Mouse (Mus musculus): ENCODE data around the gene Phyhd1.

DNA sequence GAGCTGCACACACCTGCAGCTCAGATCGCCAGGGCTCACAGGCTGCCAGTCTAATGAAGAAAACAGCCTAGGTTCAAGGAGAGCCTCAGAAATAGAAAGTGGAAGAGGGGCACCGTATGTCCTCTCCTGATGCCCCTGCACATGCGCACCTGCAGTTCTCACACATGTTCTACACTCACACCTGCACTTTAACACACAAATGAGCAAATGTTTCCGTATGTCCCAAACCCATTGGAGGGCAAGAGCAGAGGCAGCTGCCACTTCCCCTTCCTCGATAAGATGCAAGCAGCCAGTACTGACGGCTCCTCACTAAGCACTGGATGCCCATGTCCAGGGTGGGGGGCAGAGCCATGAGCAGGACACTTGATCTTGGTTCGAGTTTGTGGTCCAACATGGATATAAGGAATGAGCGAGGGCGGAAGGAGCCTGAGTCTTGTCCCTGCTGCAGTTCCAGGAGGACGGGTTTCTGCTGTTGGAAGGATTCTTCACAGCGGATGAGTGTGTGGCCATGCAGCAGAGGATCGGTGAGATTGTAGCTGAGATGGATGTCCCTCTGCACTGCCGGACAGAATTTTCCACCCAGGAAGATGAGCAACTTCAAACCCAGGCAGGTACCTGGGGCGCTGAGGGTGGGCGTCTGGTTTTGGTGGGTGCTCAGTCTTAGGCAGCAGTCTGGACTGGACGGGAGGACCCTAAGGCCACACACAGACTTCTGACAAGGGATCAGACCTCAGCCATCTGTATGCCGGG is 3.4 kb downstream of the Phyhd1 start:
- TF ChIP-seq POLR2A (IDR thresholded peaks at IDR 0.05; ENCODE audit: low read depth, low read length) = no peak
- no peak for TF ChIP-seq CTCF (IDR thresholded peaks at IDR 0.05; ENCODE audit: extremely low read depth, insufficient read depth, insufficient read length, insufficient replicate concordance)

All from spleen, adult 2 months (tissue).